Mouse (Mus musculus) thymus, adult 2 months (tissue): ENCODE measurements around the gene Gpalpp1.

ENCODE experiments used
- CTCF ChIP-seq: fragments of 200-500 bp; IDR thresholded peaks from 2 replicates; pipeline ENCODE4 v1.5.1; 2012; ENCODE audit warnings: mild to moderate bottlenecking, control low read depth, low read length, moderate library complexity, borderline replicate concordance; ENCODE audit not compliant: control insufficient read depth, poor library complexity, insufficient read depth; ENCODE audit errors: extremely low read depth
- POLR2A ChIP-seq: fragments of 200-500 bp; IDR thresholded peaks from 2 replicates; pipeline ENCODE4 v1.6.1; 2012; ENCODE audit warnings: mild to moderate bottlenecking, low read length, control low read depth, moderate library complexity; ENCODE audit not compliant: control insufficient read depth, poor library complexity, insufficient read depth; ENCODE audit errors: extremely low read depth

- TF ChIP-seq POLR2A (no peak), CTCF (no peak)
These were observed 36.4 kb downstream of the Gpalpp1 start for GRCm38 (mm10) chr14:76074206-76074605.
